Mouse (Mus musculus) midbrain, embryonic 11.5 days (tissue): Measurements from ENCODE around the gene Foxp4. TPM values are rescaled to one million over a fixed set of nuclear protein-coding genes. Genes with fewer than 3 reads are reported as not detected.

Source experiments
- ATAC-seq: fragments of 200-750 bp; cut with Nextera tagmentation; 2 replicates; pipeline ENCODE4 v1.8.0; 2017; ENCODE audit warnings: moderate TSS enrichment, moderate library complexity; ENCODE audit not compliant: low FRiP score
- DNase-seq: peaks from one replicate; pipeline ENCODE4 v3.0.0; 2015; ENCODE audit warnings: low spot score; ENCODE audit errors: missing footprints
- H3K27ac ChIP-seq: fragments of 300-500 bp; sonication (generic); 2 replicates; pipeline ENCODE4 v1.5.1; 2014; ENCODE audit warnings: low read depth, low read length
- H3K27me3 ChIP-seq: fragments of 300-500 bp; sonication (generic); 2 replicates; pipeline ENCODE4 v1.6.1; 2014; ENCODE audit warnings: mild to moderate bottlenecking, low read length, moderate library complexity, mixed read lengths; ENCODE audit not compliant: control insufficient read depth, insufficient read depth
- H3K36me3 ChIP-seq: fragments of 300-500 bp; sonication (generic); 2 replicates; pipeline ENCODE4 v1.6.1; 2014; ENCODE audit warnings: mild to moderate bottlenecking, low read length, moderate library complexity, mixed read lengths; ENCODE audit not compliant: control insufficient read depth, insufficient read depth
- H3K4me1 ChIP-seq: fragments of 300-500 bp; sonication (generic); 2 replicates; pipeline ENCODE4 v1.6.1; 2014; ENCODE audit warnings: low read length; ENCODE audit not compliant: control insufficient read depth, insufficient read depth
- H3K4me2 ChIP-seq: fragments of 300-500 bp; sonication (generic); 2 replicates; pipeline ENCODE4 v1.6.1; 2014; ENCODE audit warnings: mild to moderate bottlenecking, moderate library complexity
- H3K4me3 ChIP-seq: fragments of 300-500 bp; sonication (generic); 2 replicates; pipeline ENCODE4 v1.5.1; 2014; ENCODE audit warnings: low read depth, low read length
- H3K9ac ChIP-seq: fragments of 300-500 bp; sonication (generic); 2 replicates; pipeline ENCODE4 v1.6.1; 2014; ENCODE audit warnings: low read length
- H3K9me3 ChIP-seq: fragments of 300-500 bp; sonication (generic); 2 replicates; pipeline ENCODE4 v1.6.1; 2016; ENCODE audit warnings: low read length; ENCODE audit not compliant: control insufficient read depth
- WGBS: fragments of 180-500 bp; shearing (Covaris S2); extraction: QIAGEN DNeasy Blood & Tissue Kit; methylation state at CpG from one replicate; pipeline ENCODE4 v1.1.7; 2014; 5-methylcytosine and 5-hydroxymethylcytosine counted together
- polyA plus RNA-seq: library from polyadenylated mRNA; unstranded; fragments of >200 nt; fragmentation: Nextera tagmentation; extraction: Ambion mirVana; gene quantifications from 2 replicates; pipeline ENCODE4 v1.2.1, GENCODE M21; 2014

The Foxp4 gene
- polyA plus RNA-seq, 1 experiment from 2014 or later: 27.5 TPM

- Histone ChIP-seq H3K9ac (peak overlapping the region; percentile 40; the same call in 1 of the 2 replicates), H3K36me3 (peaks cover 2% of the 10 kb centered on the region; the same call in 1 of the 2 replicates), H3K4me3 (0 out of 2 replicates have a peak overlapping the region, but pooled peaks have one; percentile 5), H3K9me3 (no peaks in the 10 kb centered on the region), H3K4me2 (peak overlapping the region; percentile 27), H3K27ac (peak overlapping the region; percentile 77), H3K4me1 (peaks cover 62% of the 10 kb centered on the region), H3K27me3 (no peaks in the 10 kb centered on the region)
- 69% methylated on average over 2 of the region's 2 CpGs for WGBS
- DNase-seq (peak; percentile 83), ATAC-seq (no peak)
These were observed 16.4 kb downstream of the Foxp4 start for GRCm38 (mm10) chr17:47908079-47908478.

- ATAC-seq (peak; percentile 31), DNase-seq (peak; percentile 90)
- WGBS: 21% methylated on average over 9 of the region's 9 CpGs
- H3K9me3 ChIP-seq: no peaks in the 10 kb centered on the region
- H3K4me1 ChIP-seq: peaks cover 62% of the 10 kb centered on the region
- H3K27me3 ChIP-seq: no peaks in the 10 kb centered on the region
- peak overlapping the region; percentile 27 for H3K4me2 ChIP-seq
- no peak overlapping the region for H3K4me3 ChIP-seq
- H3K9ac ChIP-seq: peak overlapping the region; percentile 40
- H3K36me3 ChIP-seq: peaks cover 5% of the 10 kb centered on the region; the same call in 1 of the 2 replicates
- peak overlapping the region; percentile 77 for H3K27ac ChIP-seq
These were observed 17.0 kb downstream of the Foxp4 start for GRCm38 (mm10) chr17:47907366-47907920.

DNA sequence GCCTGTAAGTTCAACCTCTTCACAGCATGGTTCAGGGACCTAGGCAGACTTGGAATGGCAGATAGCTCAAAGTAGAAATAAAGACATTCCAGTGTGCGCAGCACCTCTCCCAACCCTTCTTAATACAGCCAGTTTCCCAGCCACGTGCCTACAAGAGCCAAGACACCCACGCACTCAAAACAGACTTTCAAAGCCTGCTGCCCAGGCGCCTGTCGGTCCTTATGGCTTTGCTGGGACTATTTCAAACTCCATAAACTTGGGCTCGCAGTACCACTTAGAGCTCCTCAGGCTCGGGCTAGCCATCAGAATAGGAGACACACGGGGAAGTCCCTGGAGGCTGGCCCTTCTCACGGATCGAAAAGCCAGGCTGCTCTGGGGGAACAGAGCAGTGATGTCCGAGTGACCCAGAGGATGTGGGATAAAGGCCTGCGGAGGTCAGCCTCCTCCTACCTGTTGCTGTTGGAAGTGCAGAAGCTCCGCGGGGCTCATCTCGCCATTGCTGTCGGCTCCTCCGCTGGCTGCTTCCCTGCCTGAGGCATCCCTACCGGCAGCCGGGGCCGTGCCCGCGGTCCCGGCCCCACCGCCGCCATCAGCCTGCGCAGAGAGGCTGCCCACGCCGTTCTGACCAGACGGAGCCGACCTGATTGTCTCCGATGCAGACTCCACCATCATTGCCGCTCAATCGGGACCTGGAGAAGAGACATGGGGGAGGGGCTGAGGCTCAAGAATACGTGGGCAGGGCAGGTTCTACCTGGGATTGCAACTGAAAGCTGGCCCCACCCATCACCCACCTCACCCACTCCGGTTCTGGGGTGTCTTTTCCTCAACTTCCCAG is 20.4 kb downstream of the Foxp4 start:
- 23% methylated on average over 33 of the region's 35 CpGs for WGBS
- H3K27ac ChIP-seq: peak overlapping the region; percentile 25
- no peaks in the 10 kb centered on the region for H3K27me3 ChIP-seq
- peak; percentile 91 for DNase-seq
- H3K9ac ChIP-seq: peak overlapping the region; percentile 42
- no peaks in the 10 kb centered on the region for H3K9me3 ChIP-seq
- H3K36me3 ChIP-seq: peaks cover 10% of the 10 kb centered on the region; the same call in 1 of the 2 replicates
- peaks cover 62% of the 10 kb centered on the region for H3K4me1 ChIP-seq
- no peak overlapping the region for H3K4me3 ChIP-seq
- no peak for ATAC-seq
- peak overlapping the region; percentile 31 for H3K4me2 ChIP-seq

DNA sequence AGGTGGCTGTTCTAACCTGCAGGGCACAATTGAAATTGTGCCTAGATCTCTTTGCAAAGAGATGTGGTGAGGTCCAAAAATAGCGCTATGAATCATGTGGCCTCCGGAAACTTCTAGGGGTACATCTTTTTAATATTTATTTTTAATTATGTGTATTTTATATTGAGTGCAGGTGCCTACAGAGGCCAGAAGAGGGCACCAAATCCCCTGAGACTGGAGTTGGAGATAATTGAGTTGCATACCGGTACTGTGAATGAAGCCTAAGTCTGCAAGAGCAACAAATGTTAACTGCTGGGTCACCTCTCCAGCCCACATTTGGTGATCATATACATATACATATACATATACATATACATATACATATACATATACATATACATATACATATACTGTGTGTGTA is 22.7 kb downstream of the Foxp4 start:
- 67% methylated on average over 3 of the region's 3 CpGs for WGBS
- no peak overlapping the region for H3K27ac ChIP-seq
- peaks cover 10% of the 10 kb centered on the region; the same call in 1 of the 2 replicates for H3K36me3 ChIP-seq
- no peak overlapping the region for H3K4me3 ChIP-seq
- DNase-seq (peak; percentile 86), ATAC-seq (no peak)
- H3K9ac ChIP-seq: no peak overlapping the region
- no peaks in the 10 kb centered on the region for H3K9me3 ChIP-seq
- H3K4me2 ChIP-seq: no peak overlapping the region
- H3K27me3 ChIP-seq: no peaks in the 10 kb centered on the region
- peaks cover 62% of the 10 kb centered on the region for H3K4me1 ChIP-seq

GRCm38 (mm10) chr17:47900716-47901115 is 23.7 kb downstream of the Foxp4 start:
- Histone ChIP-seq H3K4me2 (no peak overlapping the region), H3K27ac (no peak overlapping the region; the same call in 1 of the 2 replicates), H3K9ac (no peak overlapping the region), H3K27me3 (no peaks in the 10 kb centered on the region), H3K36me3 (peaks cover 10% of the 10 kb centered on the region; the same call in 1 of the 2 replicates), H3K4me3 (no peak overlapping the region), H3K9me3 (no peaks in the 10 kb centered on the region), H3K4me1 (peaks cover 61% of the 10 kb centered on the region)
- 44% methylated on average over 6 of the region's 6 CpGs for WGBS
- ATAC-seq: no peak
- DNase-seq: no peak

- peaks cover 50% of the 10 kb centered on the region for H3K4me1 ChIP-seq
- peak overlapping the region; percentile 33; the same call in 1 of the 2 replicates for H3K4me2 ChIP-seq
- 3% methylated on average over 4 of the region's 4 CpGs for WGBS
- peak overlapping the region; percentile 84 for H3K27ac ChIP-seq
- no peaks in the 10 kb centered on the region for H3K27me3 ChIP-seq
- H3K36me3 ChIP-seq: peaks cover 10% of the 10 kb centered on the region
- ATAC-seq: no peak
- H3K9me3 ChIP-seq: no peaks in the 10 kb centered on the region
- peak overlapping the region; percentile 27; the same call in 1 of the 2 replicates for H3K9ac ChIP-seq
- no peak overlapping the region for H3K4me3 ChIP-seq
- peak; percentile 96 for DNase-seq
These were observed 25.3 kb downstream of the Foxp4 start for GRCm38 (mm10) chr17:47899156-47899555.

DNA sequence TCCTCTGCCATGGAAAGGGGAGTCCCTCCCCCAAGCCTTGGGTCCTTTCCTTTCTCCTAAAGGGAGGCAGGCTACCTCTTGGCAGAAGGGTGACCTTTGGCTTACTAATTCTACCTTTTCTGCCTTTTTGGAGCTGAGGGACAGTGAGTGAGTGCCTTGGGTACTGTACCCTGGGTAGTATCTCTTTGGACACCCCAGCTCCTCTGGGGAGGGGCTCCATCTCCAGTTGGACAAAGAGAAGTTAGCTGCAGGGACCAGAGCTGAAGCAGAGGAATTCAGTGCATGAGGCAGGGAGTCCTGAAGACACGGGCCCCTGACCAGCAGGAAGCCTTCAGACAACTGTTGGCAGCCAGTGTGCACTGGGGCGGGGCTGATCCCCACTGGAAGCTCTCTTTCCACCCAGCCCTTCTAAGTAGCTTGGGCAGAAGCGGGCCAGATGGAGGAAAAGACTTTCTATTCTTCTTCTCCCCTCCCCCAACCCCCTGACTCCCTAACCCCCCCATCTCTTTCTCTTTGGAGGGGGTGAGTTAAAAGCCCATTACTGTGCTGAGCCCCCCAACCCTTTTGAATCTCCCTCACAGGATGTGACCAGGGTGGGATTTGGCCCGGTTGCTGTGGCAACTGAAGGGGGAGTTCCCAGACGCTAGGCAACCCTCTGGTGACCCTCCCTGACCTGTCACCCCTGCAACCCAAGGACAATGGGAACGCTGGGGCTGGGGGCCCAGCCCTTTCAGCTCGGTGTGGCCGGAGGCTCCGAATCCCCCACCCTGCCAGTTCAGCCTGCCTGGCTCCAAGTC is 26.3 kb downstream of the Foxp4 start:
- 5% methylated on average over 9 of the region's 9 CpGs for WGBS
- Histone ChIP-seq H3K4me2 (peak overlapping the region; percentile 42), H3K36me3 (peaks cover 10% of the 10 kb centered on the region), H3K4me3 (no peak overlapping the region; the same call in 1 of the 2 replicates), H3K4me1 (peaks cover 47% of the 10 kb centered on the region), H3K27ac (peak overlapping the region; percentile 89), H3K9me3 (no peaks in the 10 kb centered on the region), H3K27me3 (no peaks in the 10 kb centered on the region), H3K9ac (peak overlapping the region; percentile 50)
- ATAC-seq (peak; percentile 95), DNase-seq (peak; percentile 99)

- peaks cover 3% of the 10 kb centered on the region for H3K36me3 ChIP-seq
- DNase-seq: peak; percentile 85
- H3K4me2 ChIP-seq: no peak overlapping the region
- H3K4me3 ChIP-seq: no peak overlapping the region
- no peaks in the 10 kb centered on the region for H3K27me3 ChIP-seq
- no peaks in the 10 kb centered on the region for H3K9me3 ChIP-seq
- peaks cover 51% of the 10 kb centered on the region for H3K4me1 ChIP-seq
- 60% methylated on average over 7 of the region's 7 CpGs for WGBS
- peak overlapping the region; percentile 53 for H3K27ac ChIP-seq
- H3K9ac ChIP-seq: no peak overlapping the region
- no peak for ATAC-seq
These were observed 34.7 kb downstream of the Foxp4 start for GRCm38 (mm10) chr17:47889727-47890126.
